In genomic region chr17:28909252-28909941, GRCm38 (mm10) we compare ENCODE assay signal across 9 mouse cellular contexts. TPM values are rescaled to one million over a fixed set of nuclear protein-coding genes. Genes with fewer than 3 reads are reported as not detected.
A peak's percentile ranks its signal among the peaks of the same experiment; 100 is the strongest.
DNase-seq lines count a peak whose midpoint lies in the region; ATAC-seq and TF ChIP-seq lines count a peak whose summit lies in the region.
"Had no signal": no experiment of that assay in that cellular context is flagged by ENCODE, and none has a peak within 500 bp of the region (broad histone marks: within the 10 kb centered on the region; RNA-seq: fewer than 3 reads in every experiment).

No protein-coding gene starts in this region.

- H3K27me3 ChIP-seq in liver, postnatal 0 days (ENCODE audit: insufficient read depth, low read length) = no peaks in the 10 kb centered on the region

- TF ChIP-seq EP300 in liver, postnatal 0 days (IDR thresholded peaks at IDR 0.05; ENCODE audit: low read depth) = no peak

- ATAC-seq in liver, postnatal 0 days = peak; percentile 35; the same call in 1 of the 2 replicates
- ATAC-seq in neutrophil, adult 5-6 weeks (ENCODE audit: extremely low read depth, insufficient number of reproducible peaks, low FRiP score, poor library complexity, severe bottlenecking) = peak; percentile 27; the same call in 1 of the 2 replicates
- no peak for ATAC-seq in erythroblast, adult 5-6 weeks (replicated peaks; ENCODE audit: low FRiP score, poor library complexity, severe bottlenecking)

- H3K27ac ChIP-seq in left cerebral cortex, adult 2 months = no peak overlapping the region
- peak overlapping the region; percentile 12 for H3K27ac ChIP-seq in liver, postnatal 0 days (ENCODE audit: low read depth)

- peak in 1 of 2 experiments; percentile 44 for DNase-seq in left cerebral cortex, adult 2 months (ENCODE audit: extremely low spot score in 1 of 2, low spot score in 2 of 2)
- DNase-seq in left cerebral cortex, adult 8-10 months (ENCODE audit: low spot score in 2 of 2) = no peak
- DNase-seq in ZHBTc4 (ENCODE audit: low read depth, low spot score) = peak; percentile 88
- DNase-seq in forelimb bud, embryonic 11.5 days (ENCODE audit: low read depth, low spot score) = peak; percentile 49
- DNase-seq in kidney, adult 11 months = peak; percentile 42
- DNase-seq in liver, postnatal 0 days = peak; percentile 82

- intact Hi-C loops in left cerebral cortex, adult 2 months (cut with DNase I) = no loop called here

- 4% methylated on average over 29 of the region's 29 CpGs for WGBS in liver, postnatal 0 days (ENCODE audit: insufficient replicate concordance)

- peak overlapping the region; percentile 72 for H3K4me2 ChIP-seq in liver, postnatal 0 days (ENCODE audit: low read depth, low read length)

- no peak overlapping the region for H3K4me3 ChIP-seq in left cerebral cortex, adult 2 months
- peak overlapping the region; percentile 31 for H3K4me3 ChIP-seq in liver, postnatal 0 days (ENCODE audit: low read depth, low read length)
- H3K4me3 ChIP-seq: erythroblast, embryonic 14.5 days had no signal

- peak overlapping the region; percentile 55; the same call in 1 of the 2 replicates for H3K9ac ChIP-seq in liver, postnatal 0 days (replicated peaks)

- no peaks in the 10 kb centered on the region for H3K36me3 ChIP-seq in liver, postnatal 0 days (replicated peaks; ENCODE audit: insufficient read depth, low read length)

- TF ChIP-seq CTCF in left cerebral cortex, adult 2 months (IDR thresholded peaks at IDR 0.05) = peak; percentile 55
- peak; percentile 76 for TF ChIP-seq CTCF in liver, postnatal 0 days (IDR thresholded peaks at IDR 0.05; ENCODE audit: low read depth)

- no peaks in the 10 kb centered on the region for H3K9me3 ChIP-seq in liver, postnatal 0 days (ENCODE audit: low read length)

- peaks cover 9% of the 10 kb centered on the region for H3K4me1 ChIP-seq in liver, postnatal 0 days (ENCODE audit: insufficient read depth)

RNA-seq across cellular contexts. Expression of gene 4930539E08Rik, which starts 5.7 kb away (rescaled TPM):
- total RNA-seq in left cerebral cortex, adult 2 months (2021) = 10 to 100 TPM in 1 of 2 experiments, 1 to 10 TPM in 1; 9.4 to 11.2 TPM
- 10 to 100 TPM; 10.5 to 12.1 (median 10.8) TPM for total RNA-seq in left cerebral cortex, adult 8-10 months (2022)
- polyA plus RNA-seq in liver, postnatal 0 days (2015; fragmentation: Nextera tagmentation; extraction: Ambion mirVana) = 0.08 and 0.09 TPM in 2 replicates
- total RNA-seq in neutrophil, adult 5-6 weeks (2017) = 0.12 and 0.23 TPM in 2 replicates
- total RNA-seq in erythroblast, adult 5-6 weeks (2015; ENCODE audit: low replicate concordance) = not detected in 2 replicates
- 0.17 TPM in 1 of 2 replicates, not detected in the other for total RNA-seq in erythroblast, adult 5-6 weeks (2017; ENCODE audit: low replicate concordance)
- polyA plus RNA-seq: erythroblast, embryonic 14.5 days had no signal

RNA-seq across cellular contexts. Expression of gene Pxt1, which starts 34.2 kb away (rescaled TPM):
- not detected for total RNA-seq in left cerebral cortex, adult 2 months (2021)
- total RNA-seq in left cerebral cortex, adult 8-10 months (2022) = not detected
- 0.14 and 0.29 TPM in 2 replicates for polyA plus RNA-seq in liver, postnatal 0 days (2015; fragmentation: Nextera tagmentation; extraction: Ambion mirVana)
- total RNA-seq in neutrophil, adult 5-6 weeks (2017) = not detected in 2 replicates
- total RNA-seq in erythroblast, adult 5-6 weeks (2015; ENCODE audit: low replicate concordance) = 9.8 TPM in 1 of 2 replicates, not detected in the other
- total RNA-seq in erythroblast, adult 5-6 weeks (2017; ENCODE audit: low replicate concordance) = not detected in 2 replicates

RNA-seq across cellular contexts. Expression of gene Kctd20, which starts 42.4 kb away (rescaled TPM):
- 10 to 100 TPM; 65.2 to 74.7 TPM for total RNA-seq in left cerebral cortex, adult 2 months (2021)
- 10 to 100 TPM; 57.5 to 72.8 (median 64.2) TPM for total RNA-seq in left cerebral cortex, adult 8-10 months (2022)
- polyA plus RNA-seq in liver, postnatal 0 days (2015; fragmentation: Nextera tagmentation; extraction: Ambion mirVana) = 38.6 and 39.5 TPM in 2 replicates
- 117 and 123 TPM in 2 replicates for total RNA-seq in neutrophil, adult 5-6 weeks (2017)
- total RNA-seq in erythroblast, adult 5-6 weeks (2015; ENCODE audit: low replicate concordance) = 81.7 and 150 TPM in 2 replicates
- total RNA-seq in erythroblast, adult 5-6 weeks (2017; ENCODE audit: low replicate concordance) = 178 and 221 TPM in 2 replicates

RNA-seq across cellular contexts. Expression of gene Pnpla1, which starts 51.2 kb away (rescaled TPM):
- under 1 TPM; 0.61 to 0.66 TPM for total RNA-seq in left cerebral cortex, adult 2 months (2021)
- 1 to 10 TPM in 3 of 4 experiments, under 1 TPM in 1; 0.91 to 1.4 (median 1.1) TPM for total RNA-seq in left cerebral cortex, adult 8-10 months (2022)
- 0.09 and 0.16 TPM in 2 replicates for polyA plus RNA-seq in liver, postnatal 0 days (2015; fragmentation: Nextera tagmentation; extraction: Ambion mirVana)
- 0.25 TPM in 1 of 2 replicates, not detected in the other for total RNA-seq in neutrophil, adult 5-6 weeks (2017)
- 0.19 TPM in 1 of 2 replicates, not detected in the other for total RNA-seq in erythroblast, adult 5-6 weeks (2015; ENCODE audit: low replicate concordance)
- 0.68 TPM in 1 of 2 replicates, not detected in the other for total RNA-seq in erythroblast, adult 5-6 weeks (2017; ENCODE audit: low replicate concordance)
- polyA plus RNA-seq: erythroblast, embryonic 14.5 days had no signal

Comparison
In these comparisons a context has a peak if more than half of its experiments do, and no peak if none do; other contexts are left out.
1. DNase-seq: peak in ZHBTc4 (single experiment), forelimb bud, embryonic 11.5 days (single experiment), kidney, adult 11 months (single experiment) and liver, postnatal 0 days (single experiment); none in left cerebral cortex, adult 8-10 months (0 of 2).